Mouse (Mus musculus) forebrain, embryonic 14.5 days (tissue): ENCODE measurements at regions not wholly inside any gene's neighbourhood (a gene's known extent, or its start where the extent isn't known, plus 50 kb on each side); places are given as distances from the start of the nearest gene placed in this dataset.
"Not testable (repeated sequence)": the region's sequence is repeated elsewhere in the genome, so short reads cannot be mapped to it uniquely, and the experiment has no call there.

Source experiments
- ATAC-seq: fragments of 200-750 bp; cut with Nextera tagmentation; 2 replicates; pipeline ENCODE4 v1.8.0; 2017; ENCODE audit warnings: mild to moderate bottlenecking, moderate library complexity
- DNase-seq: peaks from one replicate; pipeline ENCODE4 v3.0.0-alpha.2; 2015; ENCODE audit warnings: low spot score
- H3K27ac ChIP-seq: fragments of 300-500 bp; sonication (generic); 2 replicates; pipeline ENCODE4 v1.5.1; 2014; ENCODE audit warnings: low read depth, mild to moderate bottlenecking, control low read depth, low read length, moderate library complexity
- H3K27me3 ChIP-seq: fragments of 300-500 bp; sonication (generic); replicated peaks from 2 replicates; pipeline ENCODE4 v1.6.1; 2014; ENCODE audit warnings: low read length, control low read depth, mixed read lengths; ENCODE audit not compliant: control insufficient read depth, insufficient read depth
- H3K36me3 ChIP-seq: fragments of 300-500 bp; sonication (generic); 2 replicates; pipeline ENCODE4 v1.6.1; 2014; ENCODE audit warnings: low read length, control low read depth; ENCODE audit not compliant: control insufficient read depth, insufficient read depth
- H3K4me1 ChIP-seq: fragments of 300-500 bp; sonication (generic); 2 replicates; pipeline ENCODE4 v1.6.1; 2014; ENCODE audit warnings: antibody characterized with exemption, low read length, control low read depth; ENCODE audit not compliant: control insufficient read depth, insufficient read depth
- H3K4me2 ChIP-seq: fragments of 300-500 bp; sonication (generic); 2 replicates; pipeline ENCODE4 v1.6.1; 2014; ENCODE audit warnings: mild to moderate bottlenecking, control low read depth, low read length
- H3K4me3 ChIP-seq: fragments of 300-500 bp; sonication (generic); 2 replicates; pipeline ENCODE4 v1.5.1; 2014; ENCODE audit warnings: low read depth, low read length, control low read depth
- H3K9ac ChIP-seq: fragments of 300-500 bp; sonication (generic); 2 replicates; pipeline ENCODE4 v1.6.1; 2014; ENCODE audit warnings: mild to moderate bottlenecking, low read length, control low read depth, moderate library complexity
- H3K9me3 ChIP-seq: fragments of 300-500 bp; sonication (generic); replicated peaks from 2 replicates; pipeline ENCODE4 v1.6.1; 2016; ENCODE audit warnings: low read length, control low read depth, mixed read lengths; ENCODE audit not compliant: control insufficient read depth
- WGBS: fragments of 180-500 bp; shearing (Covaris S2); extraction: QIAGEN DNeasy Blood & Tissue Kit; methylation state at CpG from one replicate; pipeline ENCODE4 v1.1.7; 2014; 5-methylcytosine and 5-hydroxymethylcytosine counted together

DNA sequence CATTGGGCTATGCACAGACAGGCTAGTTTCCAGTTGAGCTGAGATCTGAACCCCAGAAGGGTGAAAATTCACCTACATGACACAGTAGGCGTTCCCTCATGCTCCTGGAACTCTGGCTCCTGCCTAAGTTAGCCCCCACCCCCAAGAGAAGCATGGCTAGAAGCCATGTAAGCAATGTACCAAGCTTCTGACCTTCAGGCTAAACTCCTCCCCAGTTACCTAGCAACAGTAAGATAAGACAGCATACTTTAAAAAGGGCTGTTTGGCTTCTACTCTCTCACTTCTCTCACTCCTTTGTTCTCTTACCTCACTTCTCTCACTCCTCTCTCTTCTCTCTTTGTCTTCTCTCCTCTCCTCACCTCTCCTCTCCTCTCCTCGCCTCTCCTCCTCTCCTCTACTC lies 629.7 kb upstream of the Prmt6 start:
- not testable (repeated sequence) for H3K27ac ChIP-seq, DNase-seq, H3K9me3 ChIP-seq, H3K4me1 ChIP-seq, H3K36me3 ChIP-seq, H3K9ac ChIP-seq, H3K27me3 ChIP-seq, H3K4me3 ChIP-seq, ATAC-seq, H3K4me2 ChIP-seq
- 70% methylated on average over 2 of the region's 2 CpGs for WGBS

DNA sequence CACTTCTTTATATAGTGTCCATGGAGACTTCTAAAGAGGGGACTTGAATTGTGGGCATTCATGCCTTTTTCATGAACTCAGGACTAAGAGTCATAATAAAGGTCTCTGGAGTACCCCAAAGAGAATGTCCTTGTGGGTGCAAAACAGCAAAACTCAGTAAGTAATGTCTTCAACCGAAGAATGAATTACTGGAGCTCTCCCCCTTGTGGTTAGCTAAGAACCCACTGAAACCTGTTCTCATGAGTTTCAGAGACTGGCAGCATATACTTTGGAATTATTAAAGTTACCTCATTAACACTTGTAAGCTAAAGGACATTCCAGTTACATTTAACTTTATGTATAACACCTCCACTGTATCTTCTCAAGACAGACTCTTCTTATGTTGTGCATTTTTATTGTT lies 615.2 kb upstream of the Prmt6 start:
- no peak overlapping the region for H3K4me2 ChIP-seq
- no peak overlapping the region for H3K9ac ChIP-seq
- H3K27me3 ChIP-seq = no peaks in the 10 kb centered on the region
- no peak overlapping the region for H3K27ac ChIP-seq
- H3K36me3 ChIP-seq = no peaks in the 10 kb centered on the region
- H3K4me1 ChIP-seq = no peaks in the 10 kb centered on the region
- DNase-seq (peak; percentile 7), ATAC-seq (no peak)
- H3K9me3 ChIP-seq = no peaks in the 10 kb centered on the region
- H3K4me3 ChIP-seq = no peak overlapping the region
- WGBS = 90% methylated on average over 1 of the region's 1 CpGs

DNA sequence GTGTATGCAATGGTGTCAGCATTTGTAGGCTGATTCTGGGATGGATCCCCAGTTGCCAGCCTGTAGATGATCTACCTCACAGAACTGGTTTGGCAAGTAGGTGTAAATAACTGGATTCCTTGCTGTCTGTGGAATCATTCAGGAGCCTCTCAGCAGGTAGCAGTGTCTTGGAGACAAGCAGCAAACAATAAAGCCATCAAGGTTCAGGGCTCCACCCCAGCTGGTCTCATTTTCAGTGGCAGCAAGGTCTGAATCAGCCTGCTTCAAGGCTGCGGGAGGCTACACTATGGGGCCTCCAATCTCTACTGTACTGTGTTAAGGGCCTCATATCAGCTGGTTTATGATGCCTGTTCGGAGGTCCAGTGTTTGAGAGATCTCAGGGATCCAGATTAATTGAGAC lies 596.4 kb upstream of the Prmt6 start:
- Histone ChIP-seq H3K9me3 (no peaks in the 10 kb centered on the region), H3K36me3 (no peaks in the 10 kb centered on the region), H3K4me1 (no peaks in the 10 kb centered on the region), H3K9ac (no peak overlapping the region), H3K4me3 (no peak overlapping the region), H3K27me3 (no peaks in the 10 kb centered on the region), H3K4me2 (no peak overlapping the region), H3K27ac (no peak overlapping the region)
- 82% methylated on average over 2 of the region's 2 CpGs for WGBS
- DNase-seq (no peak), ATAC-seq (no peak)

DNA sequence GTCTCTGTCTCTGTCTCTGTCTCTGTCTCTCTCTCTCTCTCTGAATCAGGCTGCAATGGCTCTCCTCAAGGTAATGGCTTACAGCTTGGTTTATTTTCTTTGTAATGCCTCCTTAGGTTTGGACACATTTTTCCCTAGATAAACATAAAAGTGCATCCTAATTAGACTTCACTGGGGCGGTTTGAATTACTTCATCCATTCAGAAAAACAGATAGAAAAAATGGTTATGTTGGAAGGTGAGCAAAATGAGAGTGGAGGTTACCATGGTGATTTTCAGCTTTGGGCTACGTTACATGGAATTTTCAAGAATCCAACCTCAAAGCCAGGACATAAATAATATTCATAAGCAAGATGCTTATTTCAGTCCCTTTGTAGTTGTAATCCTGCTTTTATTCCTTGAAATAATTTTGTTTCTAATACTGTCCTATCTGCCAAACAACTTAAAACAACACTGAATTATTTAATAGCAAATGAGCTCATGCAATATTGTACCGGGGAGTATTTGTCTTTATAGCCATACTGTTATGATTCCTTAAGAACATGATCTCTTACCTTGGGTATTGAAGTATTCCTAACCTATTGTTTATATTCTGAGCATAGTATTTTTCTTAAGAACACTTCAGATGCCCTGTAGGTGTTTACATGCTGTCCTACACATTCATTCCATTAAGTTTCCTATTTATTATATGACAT lies 570.1 kb upstream of the Prmt6 start:
- no peaks in the 10 kb centered on the region for H3K9me3 ChIP-seq
- no peak overlapping the region for H3K9ac ChIP-seq
- 73% methylated on average over 3 of the region's 3 CpGs for WGBS
- H3K4me1 ChIP-seq = no peaks in the 10 kb centered on the region
- H3K4me2 ChIP-seq = no peak overlapping the region
- H3K27ac ChIP-seq = no peak overlapping the region
- DNase-seq = peak; percentile 2
- H3K36me3 ChIP-seq = no peaks in the 10 kb centered on the region
- H3K27me3 ChIP-seq = no peaks in the 10 kb centered on the region
- ATAC-seq = no peak
- no peak overlapping the region for H3K4me3 ChIP-seq

DNA sequence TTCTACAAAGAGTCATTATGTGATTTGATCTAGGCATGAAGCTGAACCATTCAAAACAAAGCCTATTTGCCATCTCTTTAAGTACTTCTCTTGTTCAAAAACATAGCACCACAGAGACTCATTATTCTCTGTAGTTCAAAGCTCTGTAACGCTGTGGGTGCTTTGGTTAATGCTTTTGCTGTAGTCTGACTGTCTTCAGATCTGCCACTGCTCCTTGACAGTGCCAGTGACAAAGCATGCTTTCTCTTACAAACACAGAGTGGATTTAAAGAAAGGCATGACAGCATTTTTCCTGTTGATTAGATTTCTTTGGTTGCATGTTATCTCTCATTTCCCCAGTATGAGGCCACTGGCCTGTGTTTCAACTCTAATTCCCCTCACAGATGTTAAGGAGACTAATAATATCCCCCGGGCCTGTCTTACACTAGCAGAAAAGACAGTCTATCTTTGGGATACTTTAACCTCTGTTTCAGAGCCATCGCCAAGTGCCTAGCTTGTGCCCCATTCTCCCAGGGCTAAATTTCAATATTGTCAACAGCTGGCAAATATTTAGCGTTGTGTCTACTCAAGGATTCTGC lies 538.3 kb upstream of the Prmt6 start:
- H3K27ac ChIP-seq = no peak overlapping the region

DNA sequence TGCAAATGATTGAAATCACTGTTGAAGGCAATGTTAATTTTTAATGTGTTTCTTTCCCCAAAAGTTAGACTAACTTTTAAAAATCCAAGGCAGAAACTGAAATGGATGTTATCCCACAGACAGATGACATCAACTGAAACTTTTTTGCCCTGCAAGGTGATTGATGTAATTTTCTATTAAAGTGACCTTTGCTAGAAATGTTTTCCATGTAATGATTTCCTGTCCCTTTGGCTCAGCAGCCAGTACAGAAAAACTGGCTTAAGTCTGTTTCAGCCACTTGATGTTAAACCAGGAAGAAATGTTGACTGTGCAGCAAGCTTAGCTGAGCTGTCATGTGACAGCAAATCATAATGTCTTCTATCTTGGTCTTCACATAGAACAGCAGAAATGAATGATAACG lies 504.5 kb upstream of the Prmt6 start:
- H3K36me3 ChIP-seq = no peaks in the 10 kb centered on the region
- H3K9ac ChIP-seq = no peak overlapping the region
- no peaks in the 10 kb centered on the region for H3K9me3 ChIP-seq
- 88% methylated on average over 1 of the region's 1 CpGs for WGBS
- ATAC-seq (no peak), DNase-seq (no peak)
- H3K27me3 ChIP-seq = no peaks in the 10 kb centered on the region
- no peak overlapping the region for H3K4me2 ChIP-seq
- no peak overlapping the region for H3K4me3 ChIP-seq
- H3K27ac ChIP-seq = no peak overlapping the region
- H3K4me1 ChIP-seq = no peaks in the 10 kb centered on the region

More for the DNA sequence above, 538.3 kb upstream of the Prmt6 start:
- peaks cover 4% of the 10 kb centered on the region; the same call in 1 of the 2 replicates for H3K4me1 ChIP-seq
- no peak overlapping the region for H3K4me2 ChIP-seq
- DNase-seq = peak; percentile 27
- no peak overlapping the region for H3K4me3 ChIP-seq
- 0 out of 2 replicates have a peak, but pooled peaks have one; percentile 18 for ATAC-seq
- H3K9ac ChIP-seq = no peak overlapping the region
- no peaks in the 10 kb centered on the region for H3K27me3 ChIP-seq
- H3K36me3 ChIP-seq = no peaks in the 10 kb centered on the region
- no peaks in the 10 kb centered on the region for H3K9me3 ChIP-seq
- 28% methylated on average over 4 of the region's 4 CpGs for WGBS

DNA sequence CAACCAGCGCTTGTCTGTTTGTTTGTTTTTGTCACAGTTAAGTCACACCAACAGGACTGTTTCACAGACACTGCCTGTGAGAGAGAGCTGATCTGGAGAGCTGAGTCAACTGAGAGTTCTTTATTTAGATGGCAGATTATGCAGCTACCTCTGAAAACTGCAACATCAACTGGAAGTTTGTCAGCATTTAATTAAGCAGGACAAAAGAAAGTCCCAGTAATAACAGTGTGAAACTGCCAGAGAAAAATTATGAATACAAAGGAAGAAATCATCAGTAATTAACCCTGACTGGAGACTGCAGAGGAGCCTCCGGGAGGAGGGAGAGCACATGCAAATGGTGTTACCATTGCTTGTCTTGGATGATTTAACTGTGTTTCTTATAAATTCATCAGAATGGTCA lies 495.5 kb upstream of the Prmt6 start:
- no peak overlapping the region for H3K4me3 ChIP-seq
- H3K9ac ChIP-seq = no peak overlapping the region
- ATAC-seq (no peak; the same call in 1 of the 2 replicates), DNase-seq (peak; percentile 47)
- no peaks in the 10 kb centered on the region for H3K27me3 ChIP-seq
- 30% methylated on average over 2 of the region's 2 CpGs for WGBS
- H3K4me1 ChIP-seq = no peaks in the 10 kb centered on the region
- no peaks in the 10 kb centered on the region for H3K36me3 ChIP-seq
- H3K4me2 ChIP-seq = no peak overlapping the region
- H3K9me3 ChIP-seq = no peaks in the 10 kb centered on the region
- H3K27ac ChIP-seq = no peak overlapping the region

DNA sequence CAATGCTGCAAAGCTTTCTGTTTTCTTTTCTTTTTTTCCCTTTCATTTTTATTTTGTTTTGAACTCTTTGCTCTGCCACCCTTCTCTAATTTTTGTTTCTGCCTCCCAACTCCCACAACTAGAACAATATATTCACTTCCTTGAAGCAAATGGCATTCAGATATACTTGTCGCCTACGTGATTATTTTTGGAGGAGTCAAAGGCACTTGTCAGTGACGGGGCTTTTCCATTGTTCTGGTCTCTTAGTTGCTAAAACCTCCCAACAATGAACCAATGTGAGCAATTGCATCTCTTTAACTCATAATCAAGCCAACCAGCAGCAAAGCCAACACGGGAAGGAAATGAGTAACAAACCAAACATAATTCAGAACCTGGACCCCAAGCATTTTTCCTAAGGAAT lies 449.3 kb upstream of the Prmt6 start:
- Histone ChIP-seq H3K4me2 (no peak overlapping the region), H3K4me3 (no peak overlapping the region), H3K27ac (no peak overlapping the region), H3K9ac (no peak overlapping the region), H3K27me3 (no peaks in the 10 kb centered on the region), H3K36me3 (no peaks in the 10 kb centered on the region), H3K9me3 (no peaks in the 10 kb centered on the region), H3K4me1 (no peaks in the 10 kb centered on the region)
- WGBS = 11% methylated on average over 4 of the region's 4 CpGs
- ATAC-seq (no peak), DNase-seq (peak; percentile 36)

DNA sequence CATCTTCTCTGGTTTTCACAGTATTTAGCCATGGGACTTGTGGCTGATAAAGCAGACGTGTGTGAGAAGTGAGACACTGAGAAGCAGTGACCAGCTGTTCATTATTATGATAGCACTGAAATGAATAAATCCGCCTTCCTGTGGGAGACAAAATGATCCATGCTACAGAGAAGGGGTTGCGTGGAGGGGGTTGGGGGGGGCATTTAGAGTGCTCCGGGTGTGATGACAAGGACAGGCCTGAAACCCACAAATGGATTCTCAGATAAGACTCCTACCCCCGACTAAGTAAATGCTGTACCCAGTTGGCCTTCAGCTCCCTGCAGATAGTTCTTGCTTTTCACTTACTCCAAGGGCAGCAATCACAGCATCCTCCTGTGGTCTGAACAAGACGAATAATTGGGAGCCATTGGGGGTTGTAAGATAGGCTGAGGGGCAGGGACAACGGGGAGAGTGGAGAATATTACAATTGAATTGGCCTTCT lies 416.8 kb upstream of the Prmt6 start:
- Histone ChIP-seq H3K4me1 (no peaks in the 10 kb centered on the region), H3K9me3 (no peaks in the 10 kb centered on the region), H3K27me3 (no peaks in the 10 kb centered on the region), H3K4me2 (no peak overlapping the region), H3K36me3 (no peaks in the 10 kb centered on the region), H3K9ac (no peak overlapping the region), H3K27ac (no peak overlapping the region), H3K4me3 (no peak overlapping the region)
- ATAC-seq (peak; percentile 71), DNase-seq (peak; percentile 36)
- 58% methylated on average over 7 of the region's 7 CpGs for WGBS
